Mouse (Mus musculus) midbrain, embryonic 13.5 days (tissue): Measurements from ENCODE around the gene Fuom. TPM values are rescaled to one million over a fixed set of nuclear protein-coding genes. Genes with fewer than 3 reads are reported as not detected.

Experiments
- ATAC-seq: fragments of 200-750 bp; cut with Nextera tagmentation; 2 replicates; pipeline ENCODE4 v1.8.0; 2017; ENCODE audit warnings: mild to moderate bottlenecking, moderate TSS enrichment, moderate library complexity
- H3K27ac ChIP-seq: fragments of 300-500 bp; sonication (generic); 2 replicates; pipeline ENCODE4 v1.5.1; 2015; ENCODE audit warnings: inconsistent platforms, mild to moderate bottlenecking, moderate library complexity
- H3K27me3 ChIP-seq: fragments of 300-500 bp; sonication (generic); 2 replicates; pipeline ENCODE4 v1.6.1; 2015; ENCODE audit warnings: mild to moderate bottlenecking, inconsistent platforms
- H3K36me3 ChIP-seq: fragments of 300-500 bp; sonication (generic); 2 replicates; pipeline ENCODE4 v1.6.1; 2015; ENCODE audit warnings: mild to moderate bottlenecking, inconsistent platforms
- H3K4me1 ChIP-seq: fragments of 300-500 bp; sonication (generic); replicated peaks from 2 replicates; pipeline ENCODE4 v1.6.1; 2015; ENCODE audit warnings: inconsistent platforms
- H3K4me2 ChIP-seq: fragments of 300-500 bp; sonication (generic); replicated peaks from 2 replicates; pipeline ENCODE4 v1.6.1; 2015; ENCODE audit warnings: moderate library complexity, mild to moderate bottlenecking, inconsistent platforms
- H3K4me3 ChIP-seq: fragments of 300-500 bp; sonication (generic); replicated peaks from 2 replicates; pipeline ENCODE4 v1.5.1; 2015; ENCODE audit warnings: mild to moderate bottlenecking, inconsistent platforms
- H3K9ac ChIP-seq: fragments of 300-500 bp; sonication (generic); replicated peaks from 2 replicates; pipeline ENCODE4 v1.6.1; 2015; ENCODE audit warnings: mild to moderate bottlenecking, inconsistent platforms
- H3K9me3 ChIP-seq: fragments of 300-500 bp; sonication (generic); 2 replicates; pipeline ENCODE4 v1.6.1; 2016; ENCODE audit warnings: mild to moderate bottlenecking, inconsistent platforms
- WGBS: fragments of 180-500 bp; shearing (Covaris S2); methylation state at CpG from one replicate; pipeline ENCODE4 v1.1.7; 2015; 5-methylcytosine and 5-hydroxymethylcytosine counted together
- polyA plus RNA-seq: library from polyadenylated mRNA; unstranded; fragments of >200 nt; fragmentation: Nextera tagmentation; extraction: Ambion mirVana; gene quantifications from 2 replicates; pipeline ENCODE4 v1.2.1, GENCODE M21; 2015

Fuom gene
- polyA plus RNA-seq, 1 experiment from 2014 or later, result 19.9 TPM

DNA sequence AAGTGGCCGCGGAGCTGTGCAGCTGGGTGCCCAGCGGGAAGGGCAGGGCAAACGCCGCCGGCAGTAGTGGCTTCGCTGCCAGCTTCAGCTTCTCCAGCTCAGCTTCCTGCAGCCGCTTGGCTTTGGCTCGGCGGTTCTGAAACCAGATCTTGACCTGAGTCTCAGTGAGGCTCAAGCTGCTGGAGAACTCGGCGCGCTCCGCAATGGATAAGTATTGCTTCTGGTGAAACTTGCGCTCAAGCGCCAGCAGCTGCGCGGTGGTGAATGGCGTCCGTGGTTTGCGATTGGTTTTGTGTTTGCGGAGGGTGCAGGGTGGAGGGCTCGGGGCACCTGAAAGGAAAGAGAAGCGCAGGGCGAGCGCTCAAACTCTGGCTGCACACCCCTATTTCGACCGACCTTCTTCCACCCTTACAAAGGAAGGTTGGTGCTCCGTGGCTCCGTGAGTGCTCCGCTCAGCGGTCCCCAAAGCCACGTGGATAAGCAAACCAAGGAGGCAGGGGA is 54.4 kb downstream of the Fuom start:
- Histone ChIP-seq H3K27me3 (peaks cover 99% of the 10 kb centered on the region), H3K9me3 (no peaks in the 10 kb centered on the region), H3K4me2 (peak overlapping the region; percentile 60), H3K36me3 (no peaks in the 10 kb centered on the region), H3K4me1 (peaks cover 24% of the 10 kb centered on the region), H3K9ac (peak overlapping the region; percentile 45; the same call in 1 of the 2 replicates), H3K4me3 (peak overlapping the region; percentile 41), H3K27ac (no peak overlapping the region)
- ATAC-seq, result peak; percentile 29; the same call in 1 of the 2 replicates
- WGBS, result 1% methylated on average over 33 of the region's 33 CpGs

Other genes with a start within 250 kb of the Fuom start
- gene Kndc1, start 207.7 kb downstream of the Fuom start, polyA plus RNA-seq, result 6.0 and 7.2 TPM in 2 replicates
- gene Utf1, start 158.7 kb downstream of the Fuom start, polyA plus RNA-seq, result not detected in 2 replicates
- gene 6430531B16Rik, start 123.7 kb downstream of the Fuom start, polyA plus RNA-seq, result 0.75 and 0.96 TPM in 2 replicates
- 3.8 and 4.0 TPM in 2 replicates for gene Adam8, start 109.9 kb downstream of the Fuom start, polyA plus RNA-seq
- 49.6 and 50.7 TPM in 2 replicates for gene Zfp511, start 66.0 kb downstream of the Fuom start, polyA plus RNA-seq
- gene Tubgcp2, start 65.8 kb downstream of the Fuom start, polyA plus RNA-seq, result 61.1 and 62.9 TPM in 2 replicates
- 3.6 and 4.4 TPM in 2 replicates for gene Msx3, start 53.4 kb downstream of the Fuom start, polyA plus RNA-seq
- 88.6 and 92.6 TPM in 2 replicates for gene Caly, start 19.9 kb downstream of the Fuom start, polyA plus RNA-seq
- gene Prap1, start 9.0 kb downstream of the Fuom start, polyA plus RNA-seq, result 0.46 TPM in 1 of 2 replicates, not detected in the other
- 7.2 and 7.6 TPM in 2 replicates for gene Paox, start 13.4 kb upstream of the Fuom start, polyA plus RNA-seq
- 132 and 133 TPM in 2 replicates for gene Echs1, start 14.0 kb upstream of the Fuom start, polyA plus RNA-seq
- gene Mtg1, start 35.1 kb upstream of the Fuom start, polyA plus RNA-seq, result 29.2 and 32.8 TPM in 2 replicates
- 7.8 and 8.1 TPM in 2 replicates for gene Sprn, start 52.4 kb upstream of the Fuom start, polyA plus RNA-seq
- gene Olfr522, start 62.3 kb upstream of the Fuom start, polyA plus RNA-seq, result not detected in 2 replicates
- gene Olfr523, start 70.8 kb upstream of the Fuom start, polyA plus RNA-seq, result not detected in 2 replicates
- gene Olfr524, start 103.5 kb upstream of the Fuom start, polyA plus RNA-seq, result not detected in 2 replicates
- 0.05 TPM in 1 of 2 replicates, not detected in the other for gene Cd163l1, start 115.8 kb upstream of the Fuom start, polyA plus RNA-seq
- gene 5830411N06Rik, start 144.8 kb upstream of the Fuom start, polyA plus RNA-seq, result not detected in 2 replicates
- gene Olfr525, start 218.4 kb upstream of the Fuom start, polyA plus RNA-seq, result not detected in 2 replicates
- not detected in 2 replicates for gene Olfr527, start 231.6 kb upstream of the Fuom start, polyA plus RNA-seq